Mouse (Mus musculus): ENCODE results near the gene Gm5294.

DNA sequence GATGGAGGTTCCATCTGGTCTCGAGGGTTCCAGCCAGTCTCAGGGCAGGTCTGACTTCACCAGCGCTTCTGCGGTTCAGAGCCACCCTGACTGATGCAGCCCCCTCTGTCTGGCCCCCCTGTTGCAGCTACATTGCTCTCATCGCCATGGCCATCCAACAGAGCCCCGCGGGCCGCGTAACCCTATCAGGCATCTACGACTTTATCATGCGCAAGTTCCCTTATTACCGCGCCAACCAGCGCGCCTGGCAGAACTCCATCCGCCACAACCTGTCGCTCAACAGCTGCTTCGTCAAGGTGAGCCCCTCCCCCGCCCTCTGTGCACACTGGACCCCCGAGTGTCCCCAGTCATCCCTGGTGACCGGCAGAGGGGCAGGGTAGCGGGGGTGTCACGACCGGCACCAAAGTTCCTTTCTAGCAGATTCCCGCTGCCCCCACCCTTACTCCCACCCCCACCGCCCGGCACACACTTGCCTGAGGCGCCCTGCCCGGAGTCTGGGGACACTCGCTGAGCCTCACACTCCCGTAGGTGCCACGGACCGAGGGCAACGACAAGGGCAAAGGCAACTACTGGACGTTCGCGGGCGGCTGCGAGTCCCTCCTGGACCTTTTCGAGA, 945 bp downstream of the Gm5294 start:
- TF ChIP-seq POLR2A (IDR thresholded peaks at IDR 0.05; ENCODE audit: borderline replicate concordance, extremely low read depth, insufficient read depth, insufficient read length, poor library complexity, severe bottlenecking) (no peak), CTCF (IDR thresholded peaks at IDR 0.05; ENCODE audit: borderline replicate concordance, extremely low read depth, insufficient read depth, insufficient read length) (no peak)

Measured in brain, embryonic 14.5 days (tissue).